8 mouse cellular contexts compared by ENCODE assay signal in the genomic region with DNA sequence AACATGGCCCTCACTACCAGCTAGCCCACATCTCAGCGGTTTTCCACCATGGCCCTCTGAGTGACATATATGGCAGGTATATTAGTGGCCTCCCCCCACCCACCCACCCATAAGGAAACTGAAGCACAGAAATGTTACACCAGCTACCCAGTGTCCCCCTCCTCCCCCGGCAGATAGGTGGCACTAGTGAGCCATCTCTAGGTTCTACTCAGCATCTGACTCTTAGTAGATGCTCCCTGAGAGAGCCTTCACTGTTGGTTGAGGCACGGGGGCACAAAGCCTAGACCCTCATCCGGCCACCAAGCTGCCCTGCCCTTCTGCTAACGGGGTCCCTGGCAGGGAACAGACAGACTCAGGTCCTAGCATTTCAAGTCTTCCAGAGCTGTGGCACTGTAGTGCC. TPM values are rescaled to one million over a fixed set of nuclear protein-coding genes. Genes with fewer than 3 reads are reported as not detected.
DNase-seq lines count a peak whose midpoint lies in the region; ATAC-seq and TF ChIP-seq lines count a peak whose summit lies in the region.

No protein-coding gene starts in this region.

- no peaks in the 10 kb centered on the region for H3K9me3 ChIP-seq in kidney, embryonic 15.5 days (replicated peaks)
- H3K9me3 ChIP-seq in E14TG2a.4 (ENCODE audit: low read length), result no peaks in the 10 kb centered on the region
- H3K9me3 ChIP-seq in limb, embryonic 10.5 days (replicated peaks), result no peaks in the 10 kb centered on the region

- peak; percentile 57 for TF ChIP-seq CTCF in E14TG2a.4 (conservative IDR thresholded peaks at IDR 0.05; ENCODE audit: low read length)
- TF ChIP-seq CTCF in olfactory bulb, adult 2 months (IDR thresholded peaks at IDR 0.05; ENCODE audit: insufficient read depth, low read depth, low read length), result peak; percentile 40; the same call in 1 of the 2 replicates

- no peak overlapping the region for H3K4me2 ChIP-seq in kidney, embryonic 15.5 days

- peaks cover 70% of the 10 kb centered on the region for H3K4me1 ChIP-seq in kidney, embryonic 15.5 days
- peaks cover 77% of the 10 kb centered on the region for H3K4me1 ChIP-seq in E14TG2a.4 (replicated peaks; ENCODE audit: low read depth, low read length)
- peaks cover 88% of the 10 kb centered on the region for H3K4me1 ChIP-seq in limb, embryonic 10.5 days
- peaks cover 85% of the 10 kb centered on the region for H3K4me1 ChIP-seq in olfactory bulb, adult 2 months (ENCODE audit: control insufficient read depth, insufficient read depth, low read length)

- no peak for TF ChIP-seq POLR2A in olfactory bulb, adult 2 months (IDR thresholded peaks at IDR 0.05; ENCODE audit: insufficient read depth, low read depth, low read length)

- H3K9ac ChIP-seq in kidney, embryonic 15.5 days, result no peak overlapping the region

- 61% methylated on average over 5 of the region's 5 CpGs for WGBS in kidney, embryonic 15.5 days
- WGBS in limb, embryonic 10.5 days, result 72% methylated on average over 5 of the region's 5 CpGs
- WGBS in olfactory bulb, adult 2 months, result 48% methylated on average over 5 of the region's 5 CpGs

- H3K36me3 ChIP-seq in kidney, embryonic 15.5 days, result no peaks in the 10 kb centered on the region
- 0 out of 2 replicates have a peak, but pooled peaks cover 5% of the 10 kb centered on the region for H3K36me3 ChIP-seq in E14TG2a.4 (ENCODE audit: insufficient read depth, low read length)
- H3K36me3 ChIP-seq in limb, embryonic 10.5 days, result no peaks in the 10 kb centered on the region

- no peaks in the 10 kb centered on the region for H3K27me3 ChIP-seq in kidney, embryonic 15.5 days
- no peaks in the 10 kb centered on the region for H3K27me3 ChIP-seq in E14TG2a.4 (ENCODE audit: insufficient read depth, low read length)
- 0 out of 2 replicates have a peak, but pooled peaks cover 4% of the 10 kb centered on the region for H3K27me3 ChIP-seq in limb, embryonic 10.5 days (ENCODE audit: low read depth, poor library complexity, severe bottlenecking)

- ATAC-seq in kidney, embryonic 15.5 days (replicated peaks; ENCODE audit: low FRiP score), result no peak
- peak; percentile 50 for ATAC-seq in granulocyte monocyte progenitor cell, adult 5-6 weeks (replicated peaks; ENCODE audit: poor library complexity, severe bottlenecking)
- ATAC-seq in monocyte, adult 5-6 weeks (replicated peaks; ENCODE audit: insufficient number of reproducible peaks, low FRiP score, low TSS enrichment, poor library complexity, severe bottlenecking), result no peak

- DNase-seq in kidney, adult 11 months, result peak; percentile 40
- peak; percentile 66 for DNase-seq in adrenal gland, postnatal 25 days
- no peak for DNase-seq in limb, embryonic 10.5 days (ENCODE audit: low spot score)

- H3K4me3 ChIP-seq in kidney, embryonic 15.5 days (replicated peaks), result no peak overlapping the region
- no peak overlapping the region for H3K4me3 ChIP-seq in E14TG2a.4 (replicated peaks; ENCODE audit: low read length)
- H3K4me3 ChIP-seq in limb, embryonic 10.5 days, result no peak overlapping the region
- no peak overlapping the region for H3K4me3 ChIP-seq in olfactory bulb, adult 2 months (ENCODE audit: insufficient read depth, low read depth, low read length)

- H3K27ac ChIP-seq in kidney, embryonic 15.5 days, result no peak overlapping the region
- 0 out of 2 replicates have a peak overlapping the region, but pooled peaks have one; percentile 17 for H3K27ac ChIP-seq in limb, embryonic 10.5 days
- no peak overlapping the region for H3K27ac ChIP-seq in olfactory bulb, adult 2 months (ENCODE audit: insufficient read depth, low read depth, low read length)

RNA-seq across cellular contexts. Expression of a gene that starts 38.2 kb away (rescaled TPM):
- 3.2 and 3.7 TPM in 2 replicates for polyA plus RNA-seq in kidney, embryonic 15.5 days (2015; fragmentation: Nextera tagmentation; extraction: Ambion mirVana)
- total RNA-seq in adrenal gland, postnatal 25 days (2021), result 33.4 and 34.6 TPM in 2 replicates
- 62.2 and 74.2 TPM in 2 replicates for total RNA-seq in granulocyte monocyte progenitor cell, adult 5-6 weeks (2014; fragmentation: Nextera tagmentation)
- total RNA-seq in granulocyte monocyte progenitor cell, adult 5-6 weeks (2017), result 7.4 and 15.4 TPM in 2 replicates
- polyA plus RNA-seq in limb, embryonic 10.5 days (2016; fragmentation: Nextera tagmentation; extraction: Ambion mirVana), result 3.3 and 3.4 TPM in 2 replicates
- polyA plus RNA-seq in olfactory bulb, adult 2 months (2012; ENCODE audit: insufficient read depth, insufficient read length, low replicate concordance, missing spikeins), result not detected in 2 replicates
- 22.4 to 31.4 TPM (median 26.9 TPM) in 3 replicates for total RNA-seq in monocyte, adult 5-6 weeks (2017)

RNA-seq across cellular contexts. Expression of a gene that starts 38.5 kb away (rescaled TPM):
- 87.1 and 87.2 TPM in 2 replicates for polyA plus RNA-seq in kidney, embryonic 15.5 days (2015; fragmentation: Nextera tagmentation; extraction: Ambion mirVana)
- total RNA-seq in adrenal gland, postnatal 25 days (2021), result 122 and 130 TPM in 2 replicates
- total RNA-seq in granulocyte monocyte progenitor cell, adult 5-6 weeks (2014; fragmentation: Nextera tagmentation), result 52.4 and 54.4 TPM in 2 replicates
- 72.8 and 78.1 TPM in 2 replicates for total RNA-seq in granulocyte monocyte progenitor cell, adult 5-6 weeks (2017)
- polyA plus RNA-seq in limb, embryonic 10.5 days (2016; fragmentation: Nextera tagmentation; extraction: Ambion mirVana), result 71.4 and 76.9 TPM in 2 replicates
- 511 TPM in 1 of 2 replicates, not detected in the other for polyA plus RNA-seq in olfactory bulb, adult 2 months (2012; ENCODE audit: insufficient read depth, insufficient read length, low replicate concordance, missing spikeins)
- 101 to 135 TPM (median 121 TPM) in 3 replicates for total RNA-seq in monocyte, adult 5-6 weeks (2017)

RNA-seq across cellular contexts. Expression of a gene that starts 57.7 kb away (rescaled TPM):
- 7.7 and 8.1 TPM in 2 replicates for polyA plus RNA-seq in kidney, embryonic 15.5 days (2015; fragmentation: Nextera tagmentation; extraction: Ambion mirVana)
- 19.4 and 19.9 TPM in 2 replicates for total RNA-seq in adrenal gland, postnatal 25 days (2021)
- 0.95 and 1.7 TPM in 2 replicates for total RNA-seq in granulocyte monocyte progenitor cell, adult 5-6 weeks (2014; fragmentation: Nextera tagmentation)
- total RNA-seq in granulocyte monocyte progenitor cell, adult 5-6 weeks (2017), result 0.90 and 2.4 TPM in 2 replicates
- polyA plus RNA-seq in limb, embryonic 10.5 days (2016; fragmentation: Nextera tagmentation; extraction: Ambion mirVana), result 5.4 and 6.2 TPM in 2 replicates
- polyA plus RNA-seq in olfactory bulb, adult 2 months (2012; ENCODE audit: insufficient read depth, insufficient read length, low replicate concordance, missing spikeins), result not detected in 2 replicates
- 0.32 to 1.4 TPM in 2 of 3 replicates, not detected in the other for total RNA-seq in monocyte, adult 5-6 weeks (2017)
